Mouse (Mus musculus): Measurements from ENCODE around the gene Rapgef3. TPM values are rescaled to one million over a fixed set of nuclear protein-coding genes. Genes with fewer than 3 reads are reported as not detected.
A peak's percentile ranks its signal among the peaks of the same experiment; 100 is the strongest.

Gene Rapgef3
- total and polyA plus RNA-seq, 2 experiments from 2014 or later = 17.6 to 57.8 TPM

DNA sequence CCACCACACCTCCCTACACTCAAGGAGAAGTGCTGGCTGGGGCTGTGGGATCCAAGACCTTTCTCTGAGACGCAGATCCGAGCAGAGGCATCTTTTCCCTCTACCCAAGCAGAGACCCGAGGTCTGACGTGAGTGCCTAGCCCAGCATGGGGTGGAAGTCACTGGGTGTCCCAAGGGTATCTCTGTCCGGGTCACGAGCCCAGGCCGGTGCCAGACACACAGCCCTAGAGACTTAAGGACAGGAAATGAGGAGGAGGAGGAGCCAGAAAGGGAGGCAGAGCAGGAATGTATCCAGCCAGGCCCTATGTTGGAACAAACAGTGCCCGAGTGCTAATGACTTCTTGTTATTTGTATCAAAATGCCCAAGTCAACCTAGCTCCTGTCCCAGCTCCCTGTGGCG, 5.0 kb downstream of the Rapgef3 start:
- no peak for DNase-seq (ENCODE audit: low spot score)
- ATAC-seq (ENCODE audit: insufficient read depth, low read depth) = no peak
- 50% methylated on average over 9 of the region's 9 CpGs for WGBS

DNA sequence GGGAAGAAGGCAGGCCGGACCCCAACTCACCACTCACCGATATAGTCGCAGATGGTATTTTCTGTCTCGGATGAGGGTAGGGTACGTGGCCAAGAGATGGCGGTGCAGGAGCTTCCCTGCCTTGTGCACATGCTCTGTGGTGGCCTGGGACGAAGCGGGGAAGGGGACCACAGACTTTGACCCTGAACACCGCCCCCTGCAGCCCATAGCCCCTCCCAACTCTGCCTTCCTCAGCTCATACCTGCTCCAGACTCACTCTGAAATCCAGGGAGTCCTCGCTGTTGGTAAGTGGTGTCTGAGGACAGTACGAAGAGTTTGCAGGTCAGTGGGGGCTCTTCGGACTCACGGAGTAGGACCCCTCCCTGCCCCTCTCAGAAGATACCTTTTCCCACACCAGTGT, 6.3 kb downstream of the Rapgef3 start:
- Histone ChIP-seq H3K36me3 (replicated peaks; ENCODE audit: control insufficient read depth, insufficient read depth, low read length) (peaks cover 43% of the 10 kb centered on the region), H3K27me3 (ENCODE audit: control insufficient read depth, insufficient read depth, low read length) (no peaks in the 10 kb centered on the region), H3K27ac (ENCODE audit: low read depth) (no peak overlapping the region), H3K4me1 (ENCODE audit: control insufficient read depth, insufficient read depth) (no peaks in the 10 kb centered on the region), H3K9me3 (replicated peaks; ENCODE audit: control insufficient read depth, low read length) (no peaks in the 10 kb centered on the region), H3K9ac (replicated peaks; ENCODE audit: low read depth, low read length) (no peak overlapping the region), H3K4me3 (ENCODE audit: low read depth, low read length) (no peak overlapping the region), H3K4me2 (ENCODE audit: low read depth, low read length) (no peak overlapping the region)
- WGBS = 74% methylated on average over 13 of the region's 13 CpGs
- DNase-seq (ENCODE audit: low spot score) = no peak
- ATAC-seq (ENCODE audit: insufficient read depth, low read depth) = no peak
- TF ChIP-seq EP300 (IDR thresholded peaks at IDR 0.05; ENCODE audit: low read depth) (no peak), CTCF (IDR thresholded peaks at IDR 0.05; ENCODE audit: low read depth) (no peak)

More for the DNA sequence above, 5.0 kb downstream of the Rapgef3 start:
- Histone ChIP-seq H3K4me2 (ENCODE audit: low read depth, low read length) (peak overlapping the region; percentile 7; the same call in 1 of the 2 replicates), H3K4me3 (ENCODE audit: low read depth, low read length) (no peak overlapping the region), H3K27me3 (ENCODE audit: control insufficient read depth, insufficient read depth, low read length) (no peaks in the 10 kb centered on the region), H3K27ac (ENCODE audit: low read depth) (no peak overlapping the region), H3K4me1 (ENCODE audit: control insufficient read depth, insufficient read depth) (no peaks in the 10 kb centered on the region), H3K36me3 (replicated peaks; ENCODE audit: control insufficient read depth, insufficient read depth, low read length) (peaks cover 31% of the 10 kb centered on the region), H3K9ac (replicated peaks; ENCODE audit: low read depth, low read length) (no peak overlapping the region), H3K9me3 (replicated peaks; ENCODE audit: control insufficient read depth, low read length) (no peaks in the 10 kb centered on the region)
- TF ChIP-seq EP300 (IDR thresholded peaks at IDR 0.05; ENCODE audit: low read depth) (0 out of 2 replicates have a peak, but pooled peaks have one; percentile 28), CTCF (IDR thresholded peaks at IDR 0.05; ENCODE audit: low read depth) (no peak)

GRCm38 (mm10) chr15:97760952-97761351, 6.8 kb downstream of the Rapgef3 start:
- no peak overlapping the region for H3K9ac ChIP-seq (replicated peaks; ENCODE audit: low read depth, low read length)
- DNase-seq (ENCODE audit: low spot score) (no peak), ATAC-seq (ENCODE audit: insufficient read depth, low read depth) (no peak)
- TF ChIP-seq CTCF (IDR thresholded peaks at IDR 0.05; ENCODE audit: low read depth) = no peak
- no peak for TF ChIP-seq EP300 (IDR thresholded peaks at IDR 0.05; ENCODE audit: low read depth)
- 70% methylated on average over 5 of the region's 5 CpGs for WGBS
- no peak overlapping the region for H3K4me3 ChIP-seq (ENCODE audit: low read depth, low read length)
- no peak overlapping the region for H3K27ac ChIP-seq (ENCODE audit: low read depth)
- H3K4me1 ChIP-seq (ENCODE audit: control insufficient read depth, insufficient read depth) = no peaks in the 10 kb centered on the region
- H3K27me3 ChIP-seq (ENCODE audit: control insufficient read depth, insufficient read depth, low read length) = no peaks in the 10 kb centered on the region
- peaks cover 48% of the 10 kb centered on the region for H3K36me3 ChIP-seq (replicated peaks; ENCODE audit: control insufficient read depth, insufficient read depth, low read length)
- H3K4me2 ChIP-seq (ENCODE audit: low read depth, low read length) = no peak overlapping the region
- no peaks in the 10 kb centered on the region for H3K9me3 ChIP-seq (replicated peaks; ENCODE audit: control insufficient read depth, low read length)

DNA sequence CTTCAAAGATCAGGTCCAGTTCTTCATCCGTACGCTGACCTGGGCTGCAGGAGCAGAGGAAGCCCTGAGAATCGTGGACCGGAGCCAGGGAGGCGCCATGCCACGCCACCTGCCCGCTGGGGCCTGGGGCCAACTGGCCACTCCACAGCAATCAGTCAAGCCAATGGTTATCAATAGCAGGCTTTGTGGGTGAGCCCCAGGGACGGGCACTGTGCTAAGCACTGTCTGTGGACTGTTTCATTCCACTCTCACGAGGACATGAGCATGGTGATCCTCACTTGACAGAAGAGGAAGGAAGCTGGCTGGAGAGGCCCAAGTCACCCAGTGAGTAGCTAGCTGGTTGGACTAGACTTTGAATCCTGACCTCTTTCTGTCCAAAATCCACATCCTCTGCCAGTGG, 7.8 kb downstream of the Rapgef3 start:
- no peak for DNase-seq (ENCODE audit: low spot score)
- no peak overlapping the region for H3K4me2 ChIP-seq (ENCODE audit: low read depth, low read length)

DNA sequence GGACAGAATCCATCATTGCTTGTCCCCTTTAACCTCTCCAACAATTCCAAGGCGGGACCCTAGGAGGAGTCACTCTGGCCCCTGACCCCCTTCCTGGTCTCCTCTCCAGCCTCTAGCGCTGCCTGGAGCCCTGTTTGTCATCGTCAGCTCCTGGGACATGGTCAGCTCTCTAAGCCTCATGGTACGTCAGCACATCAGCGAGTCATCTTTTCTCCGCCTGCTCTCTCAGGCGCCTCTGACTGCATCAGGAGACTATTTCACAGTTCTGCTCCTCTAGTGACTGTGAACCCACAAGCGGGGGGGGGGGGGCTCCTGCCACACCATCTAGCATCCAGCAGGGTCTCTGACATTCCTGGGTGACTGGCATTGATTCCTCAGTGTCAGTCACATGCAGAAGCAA, 12.4 kb downstream of the Rapgef3 start:
- Histone ChIP-seq H3K27ac (ENCODE audit: low read depth) (no peak overlapping the region), H3K4me2 (ENCODE audit: low read depth, low read length) (no peak overlapping the region), H3K36me3 (replicated peaks; ENCODE audit: control insufficient read depth, insufficient read depth, low read length) (peaks cover 43% of the 10 kb centered on the region), H3K9me3 (replicated peaks; ENCODE audit: control insufficient read depth, low read length) (no peaks in the 10 kb centered on the region), H3K9ac (replicated peaks; ENCODE audit: low read depth, low read length) (no peak overlapping the region), H3K4me1 (ENCODE audit: control insufficient read depth, insufficient read depth) (peaks cover 27% of the 10 kb centered on the region), H3K27me3 (ENCODE audit: control insufficient read depth, insufficient read depth, low read length) (no peaks in the 10 kb centered on the region), H3K4me3 (ENCODE audit: low read depth, low read length) (no peak overlapping the region)
- no peak for DNase-seq (ENCODE audit: low spot score)
- no peak for ATAC-seq (ENCODE audit: insufficient read depth, low read depth)
- WGBS = 51% methylated on average over 8 of the region's 8 CpGs
- TF ChIP-seq EP300 (IDR thresholded peaks at IDR 0.05; ENCODE audit: low read depth) = no peak
- no peak for TF ChIP-seq CTCF (IDR thresholded peaks at IDR 0.05; ENCODE audit: low read depth)

More for the DNA sequence above, 7.8 kb downstream of the Rapgef3 start:
- H3K27ac ChIP-seq (ENCODE audit: low read depth) = no peak overlapping the region
- ATAC-seq (ENCODE audit: insufficient read depth, low read depth) = no peak
- peaks cover 48% of the 10 kb centered on the region for H3K36me3 ChIP-seq (replicated peaks; ENCODE audit: control insufficient read depth, insufficient read depth, low read length)
- H3K4me1 ChIP-seq (ENCODE audit: control insufficient read depth, insufficient read depth) = 0 out of 2 replicates have a peak, but pooled peaks cover 2% of the 10 kb centered on the region
- H3K9me3 ChIP-seq (replicated peaks; ENCODE audit: control insufficient read depth, low read length) = no peaks in the 10 kb centered on the region
- TF ChIP-seq EP300 (IDR thresholded peaks at IDR 0.05; ENCODE audit: low read depth) = no peak
- TF ChIP-seq CTCF (IDR thresholded peaks at IDR 0.05; ENCODE audit: low read depth) = no peak
- H3K4me3 ChIP-seq (ENCODE audit: low read depth, low read length) = no peak overlapping the region
- H3K27me3 ChIP-seq (ENCODE audit: control insufficient read depth, insufficient read depth, low read length) = no peaks in the 10 kb centered on the region
- 79% methylated on average over 9 of the region's 9 CpGs for WGBS
- H3K9ac ChIP-seq (replicated peaks; ENCODE audit: low read depth, low read length) = no peak overlapping the region

DNA sequence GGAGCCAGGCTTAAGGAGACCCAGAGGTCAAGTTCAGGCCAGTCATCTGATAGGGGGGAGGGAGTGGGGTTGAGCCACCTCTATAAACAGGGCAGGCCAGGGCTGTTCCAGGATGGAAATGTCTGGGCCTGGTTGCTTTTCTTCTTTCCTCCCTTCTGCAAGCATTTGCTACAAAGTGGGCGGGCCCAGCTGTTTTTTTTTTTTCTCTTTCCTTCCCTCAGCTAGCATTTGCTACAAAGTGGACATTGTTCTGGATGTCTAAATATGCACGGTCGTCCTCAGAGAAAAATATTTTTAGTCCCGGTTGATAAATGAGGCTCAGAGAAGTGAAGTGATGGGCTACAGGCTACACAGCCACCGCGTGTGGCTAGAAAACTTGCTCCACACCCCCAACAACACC, 13.3 kb downstream of the Rapgef3 start:
- DNase-seq (ENCODE audit: low spot score) = no peak
- Histone ChIP-seq H3K4me2 (ENCODE audit: low read depth, low read length) (no peak overlapping the region), H3K4me1 (ENCODE audit: control insufficient read depth, insufficient read depth) (peaks cover 36% of the 10 kb centered on the region), H3K27ac (ENCODE audit: low read depth) (no peak overlapping the region), H3K9ac (replicated peaks; ENCODE audit: low read depth, low read length) (no peak overlapping the region), H3K4me3 (ENCODE audit: low read depth, low read length) (no peak overlapping the region), H3K36me3 (replicated peaks; ENCODE audit: control insufficient read depth, insufficient read depth, low read length) (peaks cover 35% of the 10 kb centered on the region), H3K27me3 (ENCODE audit: control insufficient read depth, insufficient read depth, low read length) (no peaks in the 10 kb centered on the region), H3K9me3 (replicated peaks; ENCODE audit: control insufficient read depth, low read length) (no peaks in the 10 kb centered on the region)
- ATAC-seq (ENCODE audit: insufficient read depth, low read depth) = no peak
- WGBS = 19% methylated on average over 6 of the region's 6 CpGs
- TF ChIP-seq EP300 (IDR thresholded peaks at IDR 0.05; ENCODE audit: low read depth) = no peak
- TF ChIP-seq CTCF (IDR thresholded peaks at IDR 0.05; ENCODE audit: low read depth) = no peak

All from heart, postnatal 0 days (tissue).